Mouse (Mus musculus) lung, adult 2 months (tissue): Measurements from ENCODE around the gene Nmnat2. TPM values are rescaled to one million over a fixed set of nuclear protein-coding genes. Genes with fewer than 3 reads are reported as not detected.

Experiments
- DNase-seq: peaks from one replicate; pipeline ENCODE4 v3.0.0; 2022
- H3K4me1 ChIP-seq: fragments of 200-500 bp; 2 replicates; pipeline ENCODE4 v1.6.1; 2011; ENCODE audit warnings: low read length; ENCODE audit not compliant: control insufficient read depth, insufficient read depth
- H3K4me3 ChIP-seq: fragments of 200-500 bp; replicated peaks from 2 replicates; pipeline ENCODE3; 2011; ENCODE audit warnings: low read depth, mild to moderate bottlenecking, control low read depth, low read length; ENCODE audit errors: extremely low read depth
- CTCF ChIP-seq: fragments of 200-500 bp; IDR thresholded peaks from 2 replicates; pipeline ENCODE4 v1.5.1; 2011; ENCODE audit warnings: mild to moderate bottlenecking, low read length, control low read depth; ENCODE audit not compliant: insufficient read depth
- POLR2A ChIP-seq: fragments of 200-500 bp; IDR thresholded peaks from 2 replicates; pipeline ENCODE4 v1.6.1; 2011; ENCODE audit warnings: low read depth, mild to moderate bottlenecking, control low read depth, low read length, borderline replicate concordance; ENCODE audit errors: extremely low read depth
- WGBS: fragments of 180-500 bp; shearing (Covaris S2); methylation state at CpG from one replicate; pipeline ENCODE4 v1.1.7; 2018; 5-methylcytosine and 5-hydroxymethylcytosine counted together
- polyA plus RNA-seq: library from polyadenylated mRNA; depleted of rRNA; stranded (reverse); fragments of >200 nt; gene quantifications from 2 replicates; pipeline ENCODE4 v1.2.3, GENCODE M21; 2012

The Nmnat2 gene
- polyA plus RNA-seq, 1 experiment = 7.6 TPM

DNA sequence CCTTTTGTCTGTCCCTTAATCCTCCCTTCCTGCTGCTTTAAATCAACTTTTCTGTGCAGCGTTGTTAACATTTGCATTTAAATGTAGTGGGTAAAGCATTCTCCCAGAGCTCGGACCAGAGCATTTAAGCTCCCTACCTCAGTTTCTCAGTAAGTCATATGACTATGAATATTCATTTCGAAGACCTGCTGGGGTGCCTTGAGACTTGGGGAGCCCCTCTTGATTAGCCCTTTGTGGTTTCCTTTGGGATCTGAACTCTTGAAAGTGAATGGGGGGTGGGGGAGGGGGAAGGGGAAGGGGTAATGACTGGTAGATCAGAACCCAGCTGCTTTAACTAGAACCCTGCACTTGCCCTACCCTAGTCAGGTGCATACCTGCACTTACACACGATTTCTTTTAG lies 19.1 kb downstream of the Nmnat2 start:
- Histone ChIP-seq H3K4me1 (no peaks in the 10 kb centered on the region), H3K4me3 (no peak overlapping the region)
- 44% methylated on average over 4 of the region's 4 CpGs for WGBS
- TF ChIP-seq POLR2A = no peak
- no peak for TF ChIP-seq CTCF
- DNase-seq = no peak

- no peak for TF ChIP-seq CTCF
- TF ChIP-seq POLR2A = no peak
- no peak for DNase-seq
- Histone ChIP-seq H3K4me3 (no peak overlapping the region), H3K4me1 (no peaks in the 10 kb centered on the region)
- WGBS = 62% methylated on average over 3 of the region's 3 CpGs
Measured at GRCm38 (mm10) chr1:152975144-152975543, 20.4 kb downstream of the Nmnat2 start.

DNA sequence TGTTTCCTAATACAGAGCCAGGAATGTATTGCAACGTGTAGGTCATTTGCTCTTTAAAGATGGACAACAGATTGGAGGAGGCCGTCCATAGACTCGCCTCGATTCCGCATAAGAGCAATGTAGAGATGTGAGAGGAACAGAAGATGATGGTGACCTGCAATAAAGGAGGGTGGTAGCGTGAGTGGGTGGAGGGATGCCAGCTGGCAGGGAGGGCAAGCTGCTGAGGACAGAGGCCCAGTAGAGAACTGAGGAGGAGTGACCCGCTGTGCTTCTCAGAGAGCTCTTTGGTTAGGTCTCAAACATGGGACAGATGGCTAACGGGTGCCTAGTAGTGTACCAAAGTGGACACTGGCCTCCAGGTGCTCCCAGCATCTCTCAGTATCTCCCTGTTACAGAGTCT lies 23.9 kb downstream of the Nmnat2 start:
- Histone ChIP-seq H3K4me3 (no peak overlapping the region), H3K4me1 (no peaks in the 10 kb centered on the region)
- DNase-seq = no peak
- WGBS = 91% methylated on average over 8 of the region's 8 CpGs
- TF ChIP-seq POLR2A (no peak), CTCF (no peak)

DNA sequence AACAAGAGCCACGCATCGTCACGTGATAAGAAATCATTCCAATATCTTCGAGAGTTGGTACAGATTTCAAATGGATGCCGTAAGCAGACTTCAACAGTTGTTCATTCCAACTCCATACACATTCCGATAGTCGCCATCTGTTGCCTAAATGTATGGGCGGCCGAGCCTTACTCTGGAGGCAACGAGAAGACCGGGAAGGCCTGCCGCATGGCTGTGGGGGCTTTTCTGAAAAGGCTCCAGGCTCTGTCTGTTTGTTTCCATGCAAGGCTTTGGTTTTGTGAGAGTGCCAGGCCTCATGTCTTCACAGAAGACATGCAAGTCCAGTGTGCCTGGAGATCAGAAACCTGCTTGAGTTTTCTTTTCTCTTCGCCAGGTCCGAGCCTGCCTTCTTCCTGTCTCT lies 28.6 kb downstream of the Nmnat2 start:
- 91% methylated on average over 14 of the region's 14 CpGs for WGBS
- TF ChIP-seq POLR2A (no peak), CTCF (no peak)
- Histone ChIP-seq H3K4me1 (no peaks in the 10 kb centered on the region; the same call in 1 of the 2 replicates), H3K4me3 (no peak overlapping the region)
- DNase-seq = no peak

DNA sequence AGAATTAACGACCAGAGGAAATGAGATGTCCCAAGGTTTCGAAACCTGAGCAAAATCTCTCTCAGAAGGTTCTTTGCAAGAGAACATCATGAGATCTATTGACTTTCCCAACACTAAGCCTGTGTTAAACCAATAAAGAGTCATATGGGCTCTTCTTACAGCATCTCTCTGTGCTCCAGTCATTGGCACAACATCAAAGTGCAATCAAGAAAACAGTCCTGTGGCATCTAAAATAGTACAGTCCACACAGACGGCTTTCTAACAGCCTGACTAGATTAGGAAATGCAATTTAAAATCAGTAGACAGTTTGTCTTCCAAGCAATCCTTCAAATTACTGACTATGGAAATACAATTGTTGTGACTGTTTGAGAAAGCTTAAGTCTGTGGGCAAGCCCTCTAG lies 32.2 kb downstream of the Nmnat2 start:
- WGBS = 28% methylated on average over 3 of the region's 3 CpGs
- no peak for TF ChIP-seq CTCF
- TF ChIP-seq POLR2A = no peak
- Histone ChIP-seq H3K4me3 (no peak overlapping the region), H3K4me1 (no peaks in the 10 kb centered on the region; the same call in 1 of the 2 replicates)
- no peak for DNase-seq

GRCm38 (mm10) chr1:152990067-152990466 lies 35.3 kb downstream of the Nmnat2 start:
- H3K4me3 ChIP-seq = no peak overlapping the region
- no peak for TF ChIP-seq POLR2A
- TF ChIP-seq CTCF = no peak
- 82% methylated on average over 5 of the region's 5 CpGs for WGBS
- no peaks in the 10 kb centered on the region; the same call in 1 of the 2 replicates for H3K4me1 ChIP-seq
- no peak for DNase-seq

DNA sequence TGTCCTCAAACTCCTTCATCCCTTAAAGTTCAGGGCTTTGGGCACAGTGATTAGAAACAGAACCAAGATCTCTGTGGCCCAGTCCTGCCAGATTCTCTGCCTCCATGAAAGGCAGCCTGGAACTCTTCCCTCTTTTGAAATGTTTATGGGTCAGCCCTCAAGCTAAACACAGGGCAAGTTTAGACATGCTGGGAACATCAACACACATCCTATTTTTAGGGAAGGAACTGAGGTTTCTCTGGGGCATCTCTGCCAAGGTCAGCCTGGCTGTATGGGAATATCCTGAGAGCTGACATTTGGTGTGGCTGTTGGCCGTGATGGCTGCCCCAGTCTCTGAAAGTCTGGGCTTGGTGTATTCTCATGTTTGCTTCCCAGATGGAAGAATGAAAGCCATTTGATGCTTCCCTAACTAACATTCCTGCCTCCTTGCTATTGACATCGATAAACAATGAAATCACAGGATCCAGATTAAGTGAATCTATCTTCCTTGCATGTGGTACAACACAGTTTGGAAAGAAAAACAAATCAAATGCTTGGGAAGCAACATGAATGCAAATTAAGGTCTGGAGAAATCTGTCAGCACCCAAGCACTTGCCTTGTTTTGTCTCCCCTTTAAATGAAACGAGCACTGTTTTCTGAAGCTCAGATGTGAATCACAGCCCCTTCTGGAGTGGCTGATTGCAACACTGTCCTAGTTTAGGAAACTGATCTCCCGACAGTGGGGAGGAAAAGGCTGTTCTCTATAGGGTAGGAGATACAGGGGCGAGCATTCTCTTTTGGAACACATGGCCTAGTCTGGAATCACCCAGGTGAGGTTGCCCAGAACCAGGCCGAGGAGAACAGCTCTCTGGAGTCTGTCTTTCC lies 37.7 kb downstream of the Nmnat2 start:
- Histone ChIP-seq H3K4me3 (no peak overlapping the region), H3K4me1 (no peaks in the 10 kb centered on the region)
- no peak for DNase-seq
- TF ChIP-seq CTCF (no peak), POLR2A (no peak)
- WGBS = 39% methylated on average over 6 of the region's 6 CpGs

DNA sequence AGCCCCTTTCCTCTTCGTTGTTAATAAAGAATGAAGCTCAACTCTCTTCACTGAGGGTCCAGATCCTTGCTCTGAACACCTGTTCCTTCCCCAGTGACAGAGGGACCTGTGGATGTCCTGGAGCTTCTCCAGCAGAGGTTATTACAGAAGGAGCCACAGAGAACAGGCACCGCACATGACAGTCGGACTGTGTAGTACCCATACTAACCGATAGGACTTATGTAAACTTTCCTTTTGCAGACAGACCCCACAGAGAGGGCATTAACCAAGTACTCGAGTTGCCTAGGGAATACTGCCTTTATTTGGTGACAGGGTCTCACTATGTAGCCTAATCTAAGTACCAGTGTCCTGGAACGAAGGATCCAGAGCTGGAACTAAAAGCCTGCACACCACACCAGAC lies 39.0 kb downstream of the Nmnat2 start:
- H3K4me1 ChIP-seq = no peaks in the 10 kb centered on the region
- no peak for DNase-seq
- 68% methylated on average over 6 of the region's 6 CpGs for WGBS
- no peak overlapping the region for H3K4me3 ChIP-seq
- TF ChIP-seq CTCF (no peak), POLR2A (no peak)

DNA sequence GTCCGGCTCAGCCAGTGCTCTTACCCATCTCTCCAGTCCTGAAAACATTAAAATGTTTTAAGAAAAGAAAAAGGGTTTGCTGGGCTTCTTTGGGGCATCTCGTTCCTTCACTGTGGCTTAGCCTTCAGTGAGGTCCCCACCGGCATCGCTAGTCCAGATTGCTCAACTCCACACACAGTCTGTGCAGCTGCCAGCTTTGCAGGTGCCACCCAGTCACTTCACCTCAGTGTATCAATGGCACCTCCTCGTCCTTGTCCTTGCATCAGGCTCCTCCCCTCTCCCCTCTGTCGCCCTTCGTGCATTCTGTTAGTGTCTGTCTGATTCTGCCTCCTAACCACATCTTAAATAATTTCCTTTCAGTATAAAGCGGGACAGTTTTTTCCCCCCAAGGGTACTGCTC lies 45.2 kb downstream of the Nmnat2 start:
- Histone ChIP-seq H3K4me3 (no peak overlapping the region), H3K4me1 (no peaks in the 10 kb centered on the region)
- TF ChIP-seq CTCF (no peak), POLR2A (no peak)
- DNase-seq = no peak
- 64% methylated on average over 8 of the region's 8 CpGs for WGBS

DNA sequence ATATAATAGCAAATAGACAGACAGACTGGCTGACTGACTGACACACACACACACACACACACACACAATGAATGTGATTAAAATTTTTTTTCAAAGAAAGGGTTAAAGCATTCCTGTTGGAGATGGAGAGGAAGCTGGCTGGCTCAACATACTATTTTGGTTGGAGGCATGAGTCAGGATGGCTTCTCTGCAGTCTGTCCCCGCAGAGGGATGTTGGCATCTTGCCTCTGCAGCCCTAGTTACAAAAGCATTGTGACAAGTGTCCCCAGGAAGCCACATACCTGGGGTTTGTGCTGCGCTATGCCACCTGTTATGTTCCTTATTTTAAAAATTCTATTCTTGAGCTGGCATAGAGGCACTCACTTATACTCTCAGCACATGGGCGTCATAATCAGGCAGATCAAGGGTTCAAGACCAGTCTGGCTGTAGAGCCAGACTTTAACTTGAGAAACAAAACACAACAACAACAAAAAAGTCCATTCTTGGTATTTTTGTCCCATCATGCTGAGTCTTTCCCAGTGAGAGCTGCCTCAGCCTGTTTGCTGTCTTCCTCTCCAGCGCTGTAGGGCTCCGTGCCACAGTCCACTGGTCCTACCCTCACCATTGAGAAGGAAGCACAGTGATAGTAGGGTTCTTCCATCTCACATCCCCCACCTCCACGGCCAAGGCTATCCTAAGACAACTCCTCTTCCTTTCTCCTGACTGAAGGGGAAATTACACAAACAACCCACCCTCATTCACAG lies 45.9 kb downstream of the Nmnat2 start:
- H3K4me3 ChIP-seq = no peak overlapping the region
- no peak for DNase-seq
- 59% methylated on average over 6 of the region's 6 CpGs for WGBS
- H3K4me1 ChIP-seq = no peaks in the 10 kb centered on the region
- TF ChIP-seq POLR2A (no peak), CTCF (no peak)
